Mouse (Mus musculus) right cerebral cortex, postnatal 25 days (tissue): ENCODE measurements around the gene Rala.
"Not testable (repeated sequence)": the region's sequence is repeated elsewhere in the genome, so short reads cannot be mapped to it uniquely, and the experiment has no call there.

Source experiments
- DNase-seq: peaks from one replicate; pipeline ENCODE4 v3.0.0; 2022

The Rala gene

GRCm38 (mm10) chr13:17944078-17944917 is at the start of gene Rala:
Gene Rala, minus strand, starts transcription at chr13:17944239.
- DNase-seq = peak; percentile 95

- no peak for DNase-seq
These were observed 49.4 kb upstream of the Rala start for GRCm38 (mm10) chr13:17993515-17993847.

GRCm38 (mm10) chr13:17992697-17993514 is 48.9 kb upstream of the Rala start, which contains the start of gene Yae1d1:
Gene Yae1d1, minus strand, starts transcription at chr13:17993349.
- DNase-seq = peak; percentile 89

GRCm38 (mm10) chr13:17992009-17992408 is 48.0 kb upstream of the Rala start:
- no peak for DNase-seq

GRCm38 (mm10) chr13:17983194-17983593 is 39.2 kb upstream of the Rala start:
- peak; percentile 49 for DNase-seq

- no peak for DNase-seq
These were observed 38.6 kb upstream of the Rala start for GRCm38 (mm10) chr13:17982634-17983033.

- DNase-seq = no peak
These were observed 33.1 kb upstream of the Rala start for GRCm38 (mm10) chr13:17976854-17977739.

- no peak for DNase-seq
These were observed 31.9 kb upstream of the Rala start for GRCm38 (mm10) chr13:17975891-17976290.

GRCm38 (mm10) chr13:17975457-17975856 is 31.4 kb upstream of the Rala start:
- DNase-seq = no peak

- no peak for DNase-seq
These were observed 30.7 kb upstream of the Rala start for GRCm38 (mm10) chr13:17974734-17975133.

- no peak for DNase-seq
These were observed 16.6 kb upstream of the Rala start for GRCm38 (mm10) chr13:17960613-17961012.

GRCm38 (mm10) chr13:17954282-17954681 is 10.2 kb upstream of the Rala start:
- DNase-seq = no peak

GRCm38 (mm10) chr13:17950581-17950980 is 6.5 kb upstream of the Rala start:
- not testable (repeated sequence) for DNase-seq

- DNase-seq = no peak
These were observed 5.5 kb upstream of the Rala start for GRCm38 (mm10) chr13:17949555-17949954.

- DNase-seq = no peak
These were observed 547 bp downstream of the Rala start for GRCm38 (mm10) chr13:17943306-17944077.

GRCm38 (mm10) chr13:17942338-17942737 is 1.7 kb downstream of the Rala start:
- DNase-seq = no peak

- no peak for DNase-seq
These were observed 36.7 kb downstream of the Rala start for GRCm38 (mm10) chr13:17907309-17907708.

- no peak for DNase-seq
These were observed 42.6 kb downstream of the Rala start for GRCm38 (mm10) chr13:17901474-17901873.

GRCm38 (mm10) chr13:17900641-17901040 is 43.4 kb downstream of the Rala start:
- DNase-seq = no peak

- DNase-seq = no peak
These were observed 47.0 kb downstream of the Rala start for GRCm38 (mm10) chr13:17897040-17897439.

- DNase-seq = no peak
These were observed 52.5 kb downstream of the Rala start for GRCm38 (mm10) chr13:17891545-17891944.

- DNase-seq = no peak
These were observed 59.8 kb downstream of the Rala start for GRCm38 (mm10) chr13:17884211-17884610.
